Mouse (Mus musculus): Measurements from ENCODE around the gene Hdgfl3. TPM values are rescaled to one million over a fixed set of nuclear protein-coding genes. Genes with fewer than 3 reads are reported as not detected.
A peak's percentile ranks its signal among the peaks of the same experiment; 100 is the strongest.

Hdgfl3 gene
- total RNA-seq, 1 experiment = 3.7 TPM

GRCm38 (mm10) chr7:81973339-81973738, 39.1 kb upstream of the Hdgfl3 start:
- H3K4me1 ChIP-seq (ENCODE audit: control insufficient read depth in 2 of 2, insufficient read depth in 2 of 2, low read length in 2 of 2, poor library complexity in 1 of 2) = no peaks in the 10 kb centered on the region
- TF ChIP-seq HCFC1 (IDR thresholded peaks at IDR 0.05; ENCODE audit: borderline replicate concordance, insufficient read depth, low read length) (no peak), CHD2 (IDR thresholded peaks at IDR 0.05; ENCODE audit: low read depth, low read length) (no peak), MAFK (IDR thresholded peaks at IDR 0.05; ENCODE audit: insufficient read depth, low read depth, low read length) (no peak), ZNF384 (IDR thresholded peaks at IDR 0.05; ENCODE audit: low read depth, low read length) (no peak), ZC3H11A (IDR thresholded peaks at IDR 0.05; ENCODE audit: borderline replicate concordance, low read depth, low read length) (no peak)

GRCm38 (mm10) chr7:81968975-81969374, 34.7 kb upstream of the Hdgfl3 start:
- Histone ChIP-seq H3K36me3 (ENCODE audit: control insufficient read depth, insufficient read depth, low read length, poor library complexity, severe bottlenecking) (no peaks in the 10 kb centered on the region), H3K4me3 (ENCODE audit: insufficient read depth in 1 of 2, low read depth in 1 of 2, low read length in 2 of 2, poor library complexity in 1 of 2, severe bottlenecking in 1 of 2) (no peak overlapping the region), H3K27ac (ENCODE audit: insufficient read depth, low read depth, low read length, poor library complexity, severe bottlenecking) (no peak overlapping the region), H3K9ac (ENCODE audit: insufficient read depth, low read depth, low read length, poor library complexity, severe bottlenecking) (no peak overlapping the region), H3K9me3 (ENCODE audit: control insufficient read depth, insufficient read depth, low read depth, low read length) (no peaks in the 10 kb centered on the region), H3K4me1 (ENCODE audit: control insufficient read depth in 2 of 2, insufficient read depth in 2 of 2, low read length in 2 of 2, poor library complexity in 1 of 2) (no peaks in the 10 kb centered on the region)
- in situ Hi-C loops (cut with MboI; ENCODE audit: low sequenced_read_pairs in 2 of 2, unreplicated experiment in 2 of 2) = loop anchor here in 1 of 2 experiments (10.0 kb wide), 2 partner anchors 156 to 306 kb away; no protein-coding TSS in a partner anchor
- DNase-seq (ENCODE audit: low read depth, low spot score) = no peak
- TF ChIP-seq CHD2 (IDR thresholded peaks at IDR 0.05; ENCODE audit: low read depth, low read length) = no peak

More at GRCm38 (mm10) chr7:81973339-81973738, 39.1 kb upstream of the Hdgfl3 start:
- Histone ChIP-seq H3K27ac (ENCODE audit: insufficient read depth, low read depth, low read length, poor library complexity, severe bottlenecking) (no peak overlapping the region), H3K36me3 (ENCODE audit: control insufficient read depth, insufficient read depth, low read length, poor library complexity, severe bottlenecking) (no peaks in the 10 kb centered on the region), H3K9me3 (ENCODE audit: control insufficient read depth, insufficient read depth, low read depth, low read length) (no peaks in the 10 kb centered on the region), H3K9ac (ENCODE audit: insufficient read depth, low read depth, low read length, poor library complexity, severe bottlenecking) (no peak overlapping the region), H3K4me3 (ENCODE audit: insufficient read depth in 1 of 2, low read depth in 1 of 2, low read length in 2 of 2, poor library complexity in 1 of 2, severe bottlenecking in 1 of 2) (no peak overlapping the region)
- DNase-seq (ENCODE audit: low read depth, low spot score) = no peak
- in situ Hi-C loops (cut with MboI; ENCODE audit: low sequenced_read_pairs in 2 of 2, unreplicated experiment in 2 of 2) = no loop called here

GRCm38 (mm10) chr7:81968451-81968850, 34.2 kb upstream of the Hdgfl3 start:
- no peak for DNase-seq (ENCODE audit: low read depth, low spot score)
- Histone ChIP-seq H3K4me3 (ENCODE audit: insufficient read depth in 1 of 2, low read depth in 1 of 2, low read length in 2 of 2, poor library complexity in 1 of 2, severe bottlenecking in 1 of 2) (no peak overlapping the region), H3K36me3 (ENCODE audit: control insufficient read depth, insufficient read depth, low read length, poor library complexity, severe bottlenecking) (no peaks in the 10 kb centered on the region), H3K9ac (ENCODE audit: insufficient read depth, low read depth, low read length, poor library complexity, severe bottlenecking) (no peak overlapping the region), H3K27ac (ENCODE audit: insufficient read depth, low read depth, low read length, poor library complexity, severe bottlenecking) (no peak overlapping the region), H3K4me1 (ENCODE audit: control insufficient read depth in 2 of 2, insufficient read depth in 2 of 2, low read length in 2 of 2, poor library complexity in 1 of 2) (no peaks in the 10 kb centered on the region), H3K9me3 (ENCODE audit: control insufficient read depth, insufficient read depth, low read depth, low read length) (no peaks in the 10 kb centered on the region)
- TF ChIP-seq MAFK (IDR thresholded peaks at IDR 0.05; ENCODE audit: insufficient read depth, low read depth, low read length) (no peak), HCFC1 (IDR thresholded peaks at IDR 0.05; ENCODE audit: borderline replicate concordance, insufficient read depth, low read length) (no peak)
- in situ Hi-C loops (cut with MboI; ENCODE audit: low sequenced_read_pairs in 2 of 2, unreplicated experiment in 2 of 2) = loop anchor here in 1 of 2 experiments (10.0 kb wide), 2 partner anchors 156 to 306 kb away; no protein-coding TSS in a partner anchor

- TF ChIP-seq CHD2 (IDR thresholded peaks at IDR 0.05; ENCODE audit: low read depth, low read length) = no peak
- no peak for TF ChIP-seq MAFK (IDR thresholded peaks at IDR 0.05; ENCODE audit: insufficient read depth, low read depth, low read length)
- no peak for TF ChIP-seq HCFC1 (IDR thresholded peaks at IDR 0.05; ENCODE audit: borderline replicate concordance, insufficient read depth, low read length)
- TF ChIP-seq ZC3H11A (IDR thresholded peaks at IDR 0.05; ENCODE audit: borderline replicate concordance, low read depth, low read length) = no peak
- TF ChIP-seq ZNF384 (IDR thresholded peaks at IDR 0.05; ENCODE audit: low read depth, low read length) = no peak
- Histone ChIP-seq H3K9ac (ENCODE audit: insufficient read depth, low read depth, low read length, poor library complexity, severe bottlenecking) (no peak overlapping the region), H3K36me3 (ENCODE audit: control insufficient read depth, insufficient read depth, low read length, poor library complexity, severe bottlenecking) (no peaks in the 10 kb centered on the region), H3K27ac (ENCODE audit: insufficient read depth, low read depth, low read length, poor library complexity, severe bottlenecking) (no peak overlapping the region), H3K4me1 (ENCODE audit: control insufficient read depth in 2 of 2, insufficient read depth in 2 of 2, low read length in 2 of 2, poor library complexity in 1 of 2) (no peaks in the 10 kb centered on the region), H3K9me3 (ENCODE audit: control insufficient read depth, insufficient read depth, low read depth, low read length) (no peaks in the 10 kb centered on the region), H3K4me3 (ENCODE audit: insufficient read depth in 1 of 2, low read depth in 1 of 2, low read length in 2 of 2, poor library complexity in 1 of 2, severe bottlenecking in 1 of 2) (no peak overlapping the region)
- in situ Hi-C loops (cut with MboI; ENCODE audit: low sequenced_read_pairs in 2 of 2, unreplicated experiment in 2 of 2) = loop anchor here in 1 of 2 experiments (10.0 kb wide), 2 partner anchors 159 to 309 kb away; no protein-coding TSS in a partner anchor
- no peak for DNase-seq (ENCODE audit: low read depth, low spot score)
Measured at GRCm38 (mm10) chr7:81966195-81966594, 31.9 kb upstream of the Hdgfl3 start.

- DNase-seq (ENCODE audit: low read depth, low spot score) = peak; percentile 37
- H3K9ac ChIP-seq (ENCODE audit: insufficient read depth, low read depth, low read length, poor library complexity, severe bottlenecking) = no peak overlapping the region
- TF ChIP-seq MAFK (IDR thresholded peaks at IDR 0.05; ENCODE audit: insufficient read depth, low read depth, low read length) = no peak
- peak; percentile 77 for TF ChIP-seq ZC3H11A (IDR thresholded peaks at IDR 0.05; ENCODE audit: borderline replicate concordance, low read depth, low read length)
- H3K4me1 ChIP-seq (ENCODE audit: control insufficient read depth in 2 of 2, insufficient read depth in 2 of 2, low read length in 2 of 2, poor library complexity in 1 of 2) = no peaks in the 10 kb centered on the region
- in situ Hi-C loops (cut with MboI; ENCODE audit: low sequenced_read_pairs in 2 of 2, unreplicated experiment in 2 of 2) = loop anchor here (5.0 to 10.0 kb wide), 4 partner anchors 158 to 315 kb away; no protein-coding TSS in a partner anchor
- no peaks in the 10 kb centered on the region for H3K36me3 ChIP-seq (ENCODE audit: control insufficient read depth, insufficient read depth, low read length, poor library complexity, severe bottlenecking)
- H3K4me3 ChIP-seq (ENCODE audit: insufficient read depth in 1 of 2, low read depth in 1 of 2, low read length in 2 of 2, poor library complexity in 1 of 2, severe bottlenecking in 1 of 2) = no peak overlapping the region
- no peak overlapping the region for H3K27ac ChIP-seq (ENCODE audit: insufficient read depth, low read depth, low read length, poor library complexity, severe bottlenecking)
- no peaks in the 10 kb centered on the region for H3K9me3 ChIP-seq (ENCODE audit: control insufficient read depth, insufficient read depth, low read depth, low read length)
Measured at GRCm38 (mm10) chr7:81959704-81960103, 25.4 kb upstream of the Hdgfl3 start.
